Mouse (Mus musculus): ENCODE data around the gene Dnah2. TPM values are rescaled to one million over a fixed set of nuclear protein-coding genes. Genes with fewer than 3 reads are reported as not detected.

The Dnah2 gene
- polyA plus RNA-seq (2016; fragmentation: Nextera tagmentation; extraction: Ambion mirVana): 1.6 and 1.9 TPM in 2 replicates

DNA sequence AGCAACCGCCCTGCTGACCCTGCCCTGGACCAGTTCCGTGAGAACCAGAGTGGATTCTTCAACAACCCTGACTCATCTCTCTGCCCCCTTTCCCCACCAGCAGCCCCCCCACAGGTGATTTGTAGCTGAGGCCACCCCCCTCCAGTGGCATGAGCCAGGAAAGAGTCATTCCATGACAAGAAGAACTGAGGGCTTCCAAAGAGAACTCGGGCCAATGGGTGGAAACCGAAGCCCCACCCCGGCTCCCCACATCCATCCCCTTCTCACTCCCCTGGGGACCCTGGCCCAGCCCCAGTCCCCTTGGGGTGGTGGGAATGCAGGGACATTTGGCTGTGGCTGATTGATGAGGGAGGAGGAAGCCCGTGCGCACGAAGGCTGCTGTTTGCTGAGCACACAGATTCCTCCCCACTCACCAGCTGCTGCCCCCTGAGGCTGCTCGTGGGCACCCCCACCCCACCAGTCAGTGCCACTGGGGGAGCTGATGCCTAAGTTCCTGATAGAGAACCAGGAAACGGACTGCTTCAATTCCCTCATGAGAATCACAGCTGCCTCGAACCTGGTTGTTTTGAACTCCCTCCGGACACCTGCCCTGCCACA, at the start of gene Dnah2:
Gene Dnah2 (minus strand): TSS at position 51 of the 597 bp plus-strand sequence.
- peaks cover 61% of the 10 kb centered on the region for H3K4me1 ChIP-seq
- H3K36me3 ChIP-seq: no peaks in the 10 kb centered on the region
- no peak within 1 kb of the TSS for H3K27ac ChIP-seq
- no peaks in the 10 kb centered on the region for H3K27me3 ChIP-seq (replicated peaks)
- 41% methylated on average over 12 of the region's 12 CpGs for WGBS
- H3K4me3 ChIP-seq: no peak within 1 kb of the TSS
- H3K4me2 ChIP-seq (replicated peaks): peak within 1 kb of the TSS; percentile 86; the same call in 1 of the 2 replicates
- no peaks in the 10 kb centered on the region for H3K9me3 ChIP-seq
- no peak for ATAC-seq (ENCODE audit: low FRiP score, low read depth)
- H3K9ac ChIP-seq: 0 out of 2 replicates have a peak within 1 kb of the TSS, but pooled peaks have one; percentile 29

DNA sequence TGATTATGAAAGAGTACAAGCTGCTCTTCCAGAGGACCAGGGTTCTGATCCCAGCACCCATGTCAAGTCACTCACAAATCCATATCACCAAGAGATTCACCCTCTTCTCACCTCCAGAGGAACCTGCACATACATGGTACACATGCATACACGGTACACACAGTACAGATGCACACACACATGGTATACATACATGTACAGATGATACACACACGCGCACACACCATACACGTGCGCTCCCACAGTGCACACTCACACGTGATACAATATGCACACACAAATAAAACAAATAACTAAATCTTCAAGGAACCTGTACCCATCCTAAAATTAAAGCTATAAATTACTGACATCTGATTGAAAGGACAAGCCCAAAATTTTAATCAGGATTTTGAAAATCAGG, 45.9 kb upstream of the Dnah2 start:
- Histone ChIP-seq H3K36me3 (peaks cover 29% of the 10 kb centered on the region), H3K27ac (no peak overlapping the region), H3K9ac (no peak overlapping the region), H3K4me1 (peaks cover 6% of the 10 kb centered on the region), H3K9me3 (no peaks in the 10 kb centered on the region), H3K4me3 (no peak overlapping the region), H3K4me2 (replicated peaks) (no peak overlapping the region), H3K27me3 (replicated peaks) (no peaks in the 10 kb centered on the region)
- no peak for ATAC-seq (ENCODE audit: low FRiP score, low read depth)
- WGBS: 96% methylated on average over 6 of the region's 6 CpGs

GRCm38 (mm10) chr11:69592799-69593198, 43.9 kb upstream of the Dnah2 start:
- no peaks in the 10 kb centered on the region for H3K9me3 ChIP-seq
- H3K27ac ChIP-seq: no peak overlapping the region
- H3K36me3 ChIP-seq: peaks cover 50% of the 10 kb centered on the region
- no peaks in the 10 kb centered on the region for H3K27me3 ChIP-seq (replicated peaks)
- H3K4me3 ChIP-seq: no peak overlapping the region
- no peak overlapping the region for H3K4me2 ChIP-seq (replicated peaks)
- 87% methylated on average over 4 of the region's 4 CpGs for WGBS
- no peak overlapping the region for H3K9ac ChIP-seq
- no peak for ATAC-seq (ENCODE audit: low FRiP score, low read depth)
- H3K4me1 ChIP-seq: no peaks in the 10 kb centered on the region

GRCm38 (mm10) chr11:69591899-69592637, 43.2 kb upstream of the Dnah2 start:
- H3K4me1 ChIP-seq: no peaks in the 10 kb centered on the region
- H3K27me3 ChIP-seq (replicated peaks): no peaks in the 10 kb centered on the region
- peaks cover 57% of the 10 kb centered on the region for H3K36me3 ChIP-seq
- H3K4me3 ChIP-seq: no peak overlapping the region
- H3K4me2 ChIP-seq (replicated peaks): no peak overlapping the region
- H3K27ac ChIP-seq: no peak overlapping the region
- no peak for ATAC-seq (ENCODE audit: low FRiP score, low read depth)
- no peak overlapping the region for H3K9ac ChIP-seq
- H3K9me3 ChIP-seq: no peaks in the 10 kb centered on the region
- WGBS: 88% methylated on average over 7 of the region's 7 CpGs

DNA sequence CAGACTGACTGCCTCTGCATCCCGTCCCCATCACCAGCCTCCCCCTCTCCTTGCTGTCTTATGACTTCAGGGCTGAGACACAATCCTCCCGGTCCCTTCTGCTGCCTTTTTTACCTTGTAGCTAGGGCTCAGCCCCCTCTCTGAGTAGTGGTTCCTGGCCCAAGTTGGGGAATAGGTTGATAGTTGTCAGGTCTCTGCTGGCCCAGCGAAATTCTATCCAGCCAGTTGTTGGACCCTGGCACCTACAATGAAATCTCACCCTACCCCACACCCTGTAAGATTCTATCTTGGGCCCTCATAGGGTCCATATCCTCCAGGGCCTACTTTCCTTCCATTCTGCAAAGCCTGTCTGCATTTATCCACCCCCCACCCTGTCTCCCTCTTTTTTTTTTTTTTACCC, 42.5 kb upstream of the Dnah2 start:
- peaks cover 63% of the 10 kb centered on the region for H3K36me3 ChIP-seq
- no peak overlapping the region for H3K27ac ChIP-seq
- no peak overlapping the region for H3K4me2 ChIP-seq (replicated peaks)
- H3K9ac ChIP-seq: no peak overlapping the region
- H3K4me3 ChIP-seq: no peak overlapping the region
- no peaks in the 10 kb centered on the region for H3K9me3 ChIP-seq
- H3K27me3 ChIP-seq (replicated peaks): no peaks in the 10 kb centered on the region
- 87% methylated on average over 3 of the region's 3 CpGs for WGBS
- no peaks in the 10 kb centered on the region for H3K4me1 ChIP-seq
- ATAC-seq (ENCODE audit: low FRiP score, low read depth): no peak

DNA sequence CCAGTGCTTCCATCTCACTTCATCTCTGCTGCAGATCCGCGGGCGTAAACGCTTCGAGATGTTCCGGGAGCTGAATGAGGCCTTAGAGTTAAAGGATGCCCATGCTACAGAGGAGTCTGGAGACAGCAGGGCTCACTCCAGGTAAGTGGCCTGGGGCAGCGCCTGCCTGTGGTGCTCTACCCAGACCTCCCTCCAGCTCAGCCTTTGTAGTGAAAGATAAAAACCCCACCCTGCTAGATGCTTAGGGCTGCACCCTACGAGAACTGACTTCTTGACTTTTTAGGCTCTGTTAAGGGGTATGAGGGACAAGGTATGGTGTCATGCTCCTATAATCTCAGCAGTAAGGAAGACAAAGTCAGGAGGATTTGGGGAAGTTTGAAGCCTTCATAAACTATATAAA, 41.7 kb upstream of the Dnah2 start:
- H3K4me1 ChIP-seq: no peaks in the 10 kb centered on the region
- H3K9me3 ChIP-seq: no peaks in the 10 kb centered on the region
- H3K27me3 ChIP-seq (replicated peaks): no peaks in the 10 kb centered on the region
- H3K4me2 ChIP-seq (replicated peaks): no peak overlapping the region
- no peak for ATAC-seq (ENCODE audit: low FRiP score, low read depth)
- H3K9ac ChIP-seq: no peak overlapping the region
- H3K36me3 ChIP-seq: peaks cover 63% of the 10 kb centered on the region
- no peak overlapping the region for H3K4me3 ChIP-seq
- H3K27ac ChIP-seq: no peak overlapping the region
- WGBS: 96% methylated on average over 8 of the region's 8 CpGs

DNA sequence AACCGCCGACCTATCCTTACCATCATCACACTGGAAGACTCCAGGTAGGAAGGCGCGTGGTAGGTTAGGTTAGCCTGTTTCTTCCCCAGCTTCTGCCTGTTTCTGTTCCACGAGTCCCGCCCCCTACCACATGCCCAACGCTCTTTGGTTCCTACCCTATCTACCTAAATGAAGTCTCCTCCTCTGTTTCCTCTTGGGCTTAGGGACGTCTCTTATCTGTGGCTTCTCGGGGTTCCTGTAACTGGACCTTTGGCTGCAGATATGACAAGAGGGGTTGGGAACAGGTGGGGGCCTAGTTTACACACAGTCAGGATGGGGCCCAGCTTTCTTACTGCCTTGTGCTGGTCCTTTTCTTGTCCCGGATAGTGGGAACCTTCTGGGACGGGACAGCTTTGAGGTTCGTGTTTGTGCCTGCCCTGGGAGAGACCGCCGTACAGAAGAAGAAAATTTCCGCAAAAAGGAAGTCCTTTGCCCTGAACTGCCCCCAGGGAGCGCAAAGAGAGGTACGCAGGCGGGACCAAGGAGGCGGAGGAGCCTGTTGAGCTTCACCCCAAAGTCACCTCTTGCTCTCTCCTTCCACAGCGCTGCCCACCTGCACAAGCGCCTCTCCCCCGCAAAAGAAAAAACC, 40.4 kb upstream of the Dnah2 start:
- Histone ChIP-seq H3K4me2 (replicated peaks) (no peak overlapping the region), H3K4me3 (no peak overlapping the region), H3K27me3 (replicated peaks) (no peaks in the 10 kb centered on the region), H3K9ac (no peak overlapping the region), H3K27ac (no peak overlapping the region), H3K4me1 (no peaks in the 10 kb centered on the region), H3K9me3 (no peaks in the 10 kb centered on the region), H3K36me3 (peaks cover 60% of the 10 kb centered on the region)
- no peak for ATAC-seq (ENCODE audit: low FRiP score, low read depth)
- WGBS: 95% methylated on average over 22 of the region's 22 CpGs

DNA sequence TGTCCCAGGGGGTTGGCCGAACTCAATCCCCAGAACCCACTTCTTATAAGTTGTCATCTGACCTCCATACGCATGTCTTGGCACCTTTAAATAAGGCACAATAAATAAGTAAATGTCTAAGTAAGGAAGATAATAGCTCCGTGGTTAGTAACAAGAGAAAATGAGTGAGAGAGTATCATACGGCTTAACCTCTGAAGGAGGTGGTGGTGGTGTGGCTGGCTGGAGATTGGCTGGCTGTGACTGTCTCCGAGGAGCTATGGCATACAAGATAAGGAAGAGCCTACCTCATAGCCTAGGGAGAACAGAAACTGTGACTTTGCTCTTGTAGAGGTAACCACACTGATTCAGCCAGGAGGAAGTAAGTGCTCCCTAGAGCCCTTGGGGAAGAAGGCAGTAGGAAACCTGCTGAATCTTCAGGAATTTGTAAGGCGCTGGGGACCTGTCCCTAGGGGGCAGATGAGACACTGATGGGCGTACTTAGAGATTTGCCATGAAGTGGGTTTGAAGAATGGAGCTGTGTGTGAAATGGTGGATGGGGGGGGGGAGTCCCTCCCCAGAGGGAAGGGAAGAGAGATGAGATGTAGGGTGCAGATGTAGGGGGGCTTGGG, 36.9 kb upstream of the Dnah2 start:
- H3K4me3 ChIP-seq: no peak overlapping the region
- H3K4me2 ChIP-seq (replicated peaks): no peak overlapping the region
- no peak overlapping the region for H3K9ac ChIP-seq
- H3K36me3 ChIP-seq: peaks cover 43% of the 10 kb centered on the region
- 81% methylated on average over 7 of the region's 7 CpGs for WGBS
- no peak overlapping the region for H3K27ac ChIP-seq
- H3K4me1 ChIP-seq: peaks cover 7% of the 10 kb centered on the region
- H3K27me3 ChIP-seq (replicated peaks): no peaks in the 10 kb centered on the region
- H3K9me3 ChIP-seq: no peaks in the 10 kb centered on the region
- no peak for ATAC-seq (ENCODE audit: low FRiP score, low read depth)

GRCm38 (mm10) chr11:69584937-69585336, 36.0 kb upstream of the Dnah2 start:
- no peak overlapping the region for H3K4me3 ChIP-seq

GRCm38 (mm10) chr11:69584008-69584407, 35.1 kb upstream of the Dnah2 start:
- WGBS: 85% methylated on average over 7 of the region's 7 CpGs
- no peaks in the 10 kb centered on the region for H3K27me3 ChIP-seq (replicated peaks)
- H3K4me1 ChIP-seq: peaks cover 7% of the 10 kb centered on the region
- H3K4me2 ChIP-seq (replicated peaks): no peak overlapping the region
- no peaks in the 10 kb centered on the region for H3K9me3 ChIP-seq
- H3K4me3 ChIP-seq: no peak overlapping the region
- peaks cover 26% of the 10 kb centered on the region for H3K36me3 ChIP-seq
- ATAC-seq (ENCODE audit: low FRiP score, low read depth): no peak
- H3K27ac ChIP-seq: no peak overlapping the region
- H3K9ac ChIP-seq: no peak overlapping the region

More at GRCm38 (mm10) chr11:69584937-69585336, 36.0 kb upstream of the Dnah2 start:
- WGBS: 97% methylated on average over 13 of the region's 13 CpGs
- ATAC-seq (ENCODE audit: low FRiP score, low read depth): no peak
- Histone ChIP-seq H3K9me3 (no peaks in the 10 kb centered on the region), H3K4me2 (replicated peaks) (no peak overlapping the region), H3K27ac (no peak overlapping the region), H3K9ac (no peak overlapping the region), H3K4me1 (peaks cover 7% of the 10 kb centered on the region), H3K36me3 (peaks cover 35% of the 10 kb centered on the region), H3K27me3 (replicated peaks) (no peaks in the 10 kb centered on the region)

GRCm38 (mm10) chr11:69582230-69582805, 33.4 kb upstream of the Dnah2 start:
- no peak for ATAC-seq (ENCODE audit: low FRiP score, low read depth)
- Histone ChIP-seq H3K27me3 (replicated peaks) (no peaks in the 10 kb centered on the region), H3K36me3 (peaks cover 9% of the 10 kb centered on the region), H3K9me3 (no peaks in the 10 kb centered on the region), H3K4me1 (peaks cover 21% of the 10 kb centered on the region), H3K27ac (no peak overlapping the region), H3K4me3 (no peak overlapping the region), H3K9ac (0 out of 2 replicates have a peak overlapping the region, but pooled peaks have one; percentile 75), H3K4me2 (replicated peaks) (peak overlapping the region; percentile 83)
- 63% methylated on average over 9 of the region's 9 CpGs for WGBS

- 0% methylated on average over 8 of the region's 8 CpGs for WGBS
These were observed 32.9 kb upstream of the Dnah2 start for GRCm38 (mm10) chr11:69581814-69582213.

More at GRCm38 (mm10) chr11:69581814-69582213, 32.9 kb upstream of the Dnah2 start:
- Histone ChIP-seq H3K4me3 (peak overlapping the region; percentile 74), H3K4me1 (peaks cover 26% of the 10 kb centered on the region), H3K36me3 (peaks cover 4% of the 10 kb centered on the region), H3K27me3 (replicated peaks) (no peaks in the 10 kb centered on the region), H3K9ac (peak overlapping the region; percentile 75), H3K27ac (0 out of 2 replicates have a peak overlapping the region, but pooled peaks have one; percentile 28), H3K9me3 (no peaks in the 10 kb centered on the region), H3K4me2 (replicated peaks) (peak overlapping the region; percentile 83)
- ATAC-seq (ENCODE audit: low FRiP score, low read depth): no peak

Data from neural tube, embryonic 12.5 days (tissue).